Mouse (Mus musculus) heart, embryonic 16.5 days (tissue): ENCODE measurements around the gene Sprr2h. TPM values are rescaled to one million over a fixed set of nuclear protein-coding genes. Genes with fewer than 3 reads are reported as not detected.

ENCODE experiments used
- ATAC-seq: fragments of 200-750 bp; cut with Nextera tagmentation; replicated peaks from 2 replicates; pipeline ENCODE4 v1.8.0; 2017; ENCODE audit warnings: moderate number of reproducible peaks; ENCODE audit not compliant: insufficient read depth, low FRiP score; ENCODE audit errors: extremely low read depth
- H3K27ac ChIP-seq: fragments of 300-500 bp; sonication (generic); 2 replicates; pipeline ENCODE4 v1.5.1; 2014; ENCODE audit warnings: mild to moderate bottlenecking, low read length, control low read depth, moderate library complexity
- H3K27me3 ChIP-seq: fragments of 300-500 bp; sonication (generic); 2 replicates; pipeline ENCODE4 v1.6.1; 2014; ENCODE audit warnings: low read length, mixed read lengths; ENCODE audit not compliant: control insufficient read depth, insufficient read depth
- H3K36me3 ChIP-seq: fragments of 300-500 bp; sonication (generic); 2 replicates; pipeline ENCODE4 v1.6.1; 2014; ENCODE audit not compliant: control insufficient read depth, insufficient read depth
- H3K4me1 ChIP-seq: fragments of 300-500 bp; sonication (generic); 2 replicates; pipeline ENCODE4 v1.6.1; 2014; ENCODE audit warnings: low read length, mixed read lengths; ENCODE audit not compliant: control insufficient read depth, insufficient read depth
- H3K4me2 ChIP-seq: fragments of 300-500 bp; sonication (generic); 2 replicates; pipeline ENCODE4 v1.6.1; 2014; ENCODE audit warnings: low read depth, mild to moderate bottlenecking, control low read depth, low read length
- H3K4me3 ChIP-seq: fragments of 300-500 bp; sonication (generic); 2 replicates; pipeline ENCODE4 v1.5.1; 2014; ENCODE audit warnings: mild to moderate bottlenecking, control low read depth, low read length
- H3K9ac ChIP-seq: fragments of 300-500 bp; sonication (generic); 2 replicates; pipeline ENCODE4 v1.6.1; 2014; ENCODE audit warnings: low read length, control low read depth
- H3K9me3 ChIP-seq: fragments of 300-500 bp; sonication (generic); replicated peaks from 2 replicates; pipeline ENCODE4 v1.6.1; 2016; ENCODE audit warnings: low read length; ENCODE audit not compliant: control insufficient read depth
- WGBS: fragments of 180-500 bp; shearing (Covaris S2); extraction: QIAGEN DNeasy Blood & Tissue Kit; methylation state at CpG from one replicate; pipeline ENCODE4 v1.1.7; 2014; 5-methylcytosine and 5-hydroxymethylcytosine counted together
- polyA plus RNA-seq: library from polyadenylated mRNA; unstranded; fragments of >200 nt; fragmentation: Nextera tagmentation; extraction: Ambion mirVana; gene quantifications from 2 replicates; pipeline ENCODE4 v1.2.1, GENCODE M21; 2015

Gene Sprr2h
- polyA plus RNA-seq: not detected in 2 replicates

DNA sequence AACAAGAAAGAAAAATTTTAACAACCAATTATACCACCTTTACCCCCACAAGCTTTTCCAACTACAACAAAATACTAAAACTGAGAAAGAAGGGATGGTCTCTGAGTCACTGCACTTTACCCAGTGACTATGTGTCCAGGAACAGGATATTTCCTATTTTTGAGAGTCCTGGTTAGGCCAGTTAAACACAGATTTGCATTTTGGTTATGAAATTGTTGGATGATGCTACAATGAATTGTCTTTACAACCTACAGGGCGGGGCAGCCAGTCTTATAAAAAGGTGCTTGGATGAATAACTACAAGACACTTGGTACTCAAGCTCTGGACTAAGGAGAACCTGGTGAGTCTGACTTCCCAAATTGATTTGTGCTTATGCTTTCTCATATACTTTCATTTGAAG lies at the start of gene Sprr2h:
TSS of gene Sprr2h (plus strand) at position 301 of the 400 bp plus-strand sequence.
- Histone ChIP-seq H3K4me3 (no peak within 1 kb of the TSS), H3K4me2 (no peak within 1 kb of the TSS), H3K27me3 (no peaks in the 10 kb centered on the region), H3K9me3 (no peaks in the 10 kb centered on the region), H3K36me3 (no peaks in the 10 kb centered on the region), H3K9ac (no peak within 1 kb of the TSS), H3K27ac (no peak within 1 kb of the TSS), H3K4me1 (no peaks in the 10 kb centered on the region)
- WGBS: 63% methylated on average over 1 of the region's 1 CpGs
- no peak for ATAC-seq

DNA sequence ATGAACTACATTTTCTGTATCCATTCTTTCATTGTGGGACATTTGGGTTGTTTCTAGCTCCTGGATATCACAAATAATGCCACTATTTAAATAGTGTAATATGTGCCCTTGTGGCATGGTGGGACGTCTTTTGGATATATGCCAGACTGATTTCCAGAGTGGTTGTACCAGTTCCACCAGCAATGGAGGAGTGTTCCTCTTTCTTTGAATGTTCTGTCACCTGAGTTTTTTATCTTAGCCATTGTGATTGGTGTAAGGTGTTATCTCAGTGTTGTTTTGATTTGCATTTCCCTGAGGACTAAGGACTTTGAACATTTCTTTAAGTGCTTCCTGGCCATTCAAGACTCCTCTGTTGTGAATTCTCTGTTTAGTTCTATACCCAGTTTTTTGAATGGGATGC lies 49.2 kb upstream of the Sprr2h start:
- 59% methylated on average over 1 of the region's 1 CpGs for WGBS
- H3K27ac ChIP-seq: no peak overlapping the region
- no peaks in the 10 kb centered on the region for H3K27me3 ChIP-seq
- H3K9me3 ChIP-seq: no peaks in the 10 kb centered on the region
- no peaks in the 10 kb centered on the region for H3K4me1 ChIP-seq
- ATAC-seq: no peak
- no peak overlapping the region for H3K4me2 ChIP-seq
- H3K36me3 ChIP-seq: no peaks in the 10 kb centered on the region
- H3K4me3 ChIP-seq: no peak overlapping the region
- no peak overlapping the region for H3K9ac ChIP-seq

DNA sequence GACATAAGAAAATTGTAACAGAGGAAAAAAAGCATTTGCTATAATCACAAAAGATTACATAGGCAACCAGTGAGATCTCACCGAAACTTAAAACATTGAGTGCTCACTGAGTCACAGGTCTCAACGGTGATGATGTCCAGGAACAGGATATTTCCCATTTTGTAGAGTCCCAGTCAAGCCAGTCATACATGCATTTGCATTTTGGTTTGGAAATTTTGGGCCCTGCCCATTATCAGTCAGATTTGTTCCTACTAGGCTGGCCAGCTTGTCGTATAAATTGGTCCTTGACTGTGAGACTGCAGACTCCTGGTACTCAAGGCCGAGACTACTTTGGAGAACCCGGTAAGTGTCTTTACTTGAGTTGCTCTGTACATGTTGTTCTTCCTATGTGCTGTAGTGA lies 46.6 kb upstream of the Sprr2h start, which contains the start of gene Sprr2d:
TSS of gene Sprr2d (plus strand) at position 301 of the 400 bp plus-strand sequence.
- 82% methylated on average over 5 of the region's 5 CpGs for WGBS

DNA sequence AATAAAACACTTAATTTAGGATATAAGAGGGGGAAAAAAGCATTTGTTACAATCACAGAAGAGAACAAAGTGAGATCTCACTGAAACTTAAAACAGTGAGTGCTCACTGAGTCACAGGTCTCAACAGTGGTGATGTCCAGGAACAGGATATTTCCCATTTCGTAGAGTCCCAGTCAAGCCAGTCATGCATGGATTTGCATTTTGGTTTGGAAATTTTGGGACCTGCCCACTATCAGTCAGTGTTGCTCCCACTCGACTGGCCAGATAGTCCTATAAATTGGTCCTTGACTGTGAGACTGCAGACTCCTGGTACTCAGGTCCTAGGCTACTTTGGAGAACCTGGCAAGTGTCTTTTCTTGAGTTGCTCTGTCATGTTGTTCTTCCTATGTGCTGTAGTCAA lies 33.6 kb upstream of the Sprr2h start, which contains the start of gene Sprr2e:
TSS of gene Sprr2e (plus strand) at position 301 of the 400 bp plus-strand sequence.
- 70% methylated on average over 2 of the region's 2 CpGs for WGBS
- Histone ChIP-seq H3K27me3 (no peaks in the 10 kb centered on the region), H3K4me1 (no peaks in the 10 kb centered on the region), H3K36me3 (no peaks in the 10 kb centered on the region), H3K4me2 (no peak within 1 kb of the TSS), H3K4me3 (no peak within 1 kb of the TSS), H3K9me3 (no peaks in the 10 kb centered on the region), H3K9ac (no peak within 1 kb of the TSS), H3K27ac (no peak within 1 kb of the TSS)
- no peak for ATAC-seq

More for the DNA sequence above, 46.6 kb upstream of the Sprr2h start, which contains the start of gene Sprr2d:
- H3K4me1 ChIP-seq: no peaks in the 10 kb centered on the region
- H3K4me3 ChIP-seq: no peak within 1 kb of the TSS
- H3K9me3 ChIP-seq: no peaks in the 10 kb centered on the region
- H3K4me2 ChIP-seq: no peak within 1 kb of the TSS
- ATAC-seq: no peak
- H3K27ac ChIP-seq: no peak within 1 kb of the TSS
- no peak within 1 kb of the TSS for H3K9ac ChIP-seq
- H3K27me3 ChIP-seq: no peaks in the 10 kb centered on the region
- no peaks in the 10 kb centered on the region for H3K36me3 ChIP-seq

DNA sequence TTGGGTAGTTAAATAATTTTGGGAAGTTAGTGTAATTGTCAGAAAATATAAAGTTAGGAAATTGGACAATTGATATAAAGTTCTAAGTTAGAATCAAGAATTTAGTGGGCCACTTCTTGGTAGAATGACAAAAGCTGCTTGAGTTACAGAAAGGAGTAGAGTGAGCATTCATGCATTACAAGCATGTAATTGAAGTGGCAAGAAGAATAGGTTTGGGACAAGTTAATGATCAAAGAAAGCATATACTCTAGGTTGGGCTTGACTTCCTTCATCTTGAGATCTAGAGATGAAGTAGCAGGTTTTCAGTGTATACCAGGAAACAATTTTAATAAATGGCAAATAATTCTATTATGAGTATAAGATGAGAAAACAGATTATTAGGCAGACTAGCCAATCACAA lies 23.9 kb upstream of the Sprr2h start:
- Histone ChIP-seq H3K9me3 (no peaks in the 10 kb centered on the region), H3K4me3 (no peak overlapping the region), H3K9ac (no peak overlapping the region), H3K4me2 (no peak overlapping the region), H3K36me3 (no peaks in the 10 kb centered on the region), H3K27ac (no peak overlapping the region), H3K27me3 (no peaks in the 10 kb centered on the region), H3K4me1 (no peaks in the 10 kb centered on the region)
- no peak for ATAC-seq

DNA sequence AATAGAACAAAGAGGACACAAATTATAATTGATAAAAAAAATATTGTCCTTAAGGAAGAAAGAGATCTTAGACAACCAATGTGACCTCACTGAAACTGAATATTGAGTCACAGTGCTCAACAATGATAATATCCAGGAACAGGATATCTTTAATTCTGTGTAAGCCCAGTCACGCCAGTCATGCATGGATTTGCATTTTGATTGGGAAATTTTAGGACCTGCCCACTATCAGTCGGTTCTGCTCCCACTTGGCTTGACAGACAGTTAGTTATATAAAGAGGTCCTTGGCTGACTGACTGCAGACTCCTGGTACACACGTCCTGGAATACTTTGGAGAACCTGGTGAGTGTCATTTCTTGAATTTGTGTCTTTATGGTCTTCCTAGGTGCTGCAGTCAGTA lies 20.6 kb upstream of the Sprr2h start, which contains the start of gene Sprr2f:
TSS of gene Sprr2f (plus strand) at position 301 of the 400 bp plus-strand sequence.
- Histone ChIP-seq H3K4me1 (no peaks in the 10 kb centered on the region), H3K9ac (no peak within 1 kb of the TSS), H3K9me3 (no peaks in the 10 kb centered on the region), H3K4me3 (no peak within 1 kb of the TSS), H3K36me3 (no peaks in the 10 kb centered on the region), H3K27ac (no peak within 1 kb of the TSS), H3K4me2 (no peak within 1 kb of the TSS), H3K27me3 (no peaks in the 10 kb centered on the region)
- ATAC-seq: no peak
- 48% methylated on average over 3 of the region's 3 CpGs for WGBS

DNA sequence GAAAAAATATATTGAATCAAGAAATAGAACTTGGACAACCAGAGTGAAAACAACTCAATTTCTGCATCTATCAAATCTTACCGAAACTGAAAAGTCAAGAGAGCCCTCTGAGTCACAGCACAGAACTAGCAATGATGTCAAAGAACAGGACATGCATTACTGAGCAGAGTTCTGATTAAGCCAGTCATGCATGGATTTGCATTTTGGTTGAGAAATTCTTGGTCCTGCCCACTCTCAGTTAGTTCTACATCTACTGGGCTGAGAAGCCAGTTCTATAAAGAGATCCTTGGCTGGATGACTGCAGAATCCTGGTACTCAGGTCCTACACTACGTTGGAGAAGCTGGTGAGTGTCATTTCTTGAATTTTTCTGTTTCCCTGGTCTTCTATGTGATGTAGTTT lies 11.9 kb upstream of the Sprr2h start:
- no peaks in the 10 kb centered on the region for H3K9me3 ChIP-seq
- no peak overlapping the region for H3K4me3 ChIP-seq
- no peak overlapping the region for H3K4me2 ChIP-seq
- H3K4me1 ChIP-seq: no peaks in the 10 kb centered on the region
- no peak for ATAC-seq
- no peaks in the 10 kb centered on the region for H3K27me3 ChIP-seq
- H3K27ac ChIP-seq: no peak overlapping the region
- H3K36me3 ChIP-seq: no peaks in the 10 kb centered on the region
- WGBS: 67% methylated on average over 2 of the region's 2 CpGs
- no peak overlapping the region for H3K9ac ChIP-seq

DNA sequence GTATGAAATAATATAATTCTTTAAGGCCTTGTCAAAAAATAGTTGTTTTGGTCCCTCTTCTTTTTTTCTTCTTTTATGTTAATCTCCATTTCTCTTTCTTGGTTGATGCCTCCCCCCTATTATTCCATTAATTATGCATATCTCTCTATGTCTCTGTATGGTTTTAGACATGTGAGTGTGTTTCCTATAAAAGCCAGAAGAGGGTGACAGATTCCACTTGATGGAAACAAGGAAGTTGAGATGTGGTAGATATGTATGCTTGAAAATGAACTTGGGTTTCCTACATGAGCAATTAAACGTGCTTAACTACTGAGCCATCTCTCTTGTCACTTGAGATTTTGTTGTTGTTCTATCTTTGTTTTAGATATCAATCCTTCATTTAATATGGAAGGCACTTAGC lies 8.8 kb downstream of the Sprr2h start:
- Histone ChIP-seq H3K9ac (no peak overlapping the region), H3K4me1 (no peaks in the 10 kb centered on the region), H3K4me2 (no peak overlapping the region), H3K27ac (no peak overlapping the region), H3K9me3 (no peaks in the 10 kb centered on the region), H3K27me3 (no peaks in the 10 kb centered on the region), H3K4me3 (no peak overlapping the region), H3K36me3 (no peaks in the 10 kb centered on the region)
- WGBS: 29% methylated on average over 1 of the region's 1 CpGs
- no peak for ATAC-seq

DNA sequence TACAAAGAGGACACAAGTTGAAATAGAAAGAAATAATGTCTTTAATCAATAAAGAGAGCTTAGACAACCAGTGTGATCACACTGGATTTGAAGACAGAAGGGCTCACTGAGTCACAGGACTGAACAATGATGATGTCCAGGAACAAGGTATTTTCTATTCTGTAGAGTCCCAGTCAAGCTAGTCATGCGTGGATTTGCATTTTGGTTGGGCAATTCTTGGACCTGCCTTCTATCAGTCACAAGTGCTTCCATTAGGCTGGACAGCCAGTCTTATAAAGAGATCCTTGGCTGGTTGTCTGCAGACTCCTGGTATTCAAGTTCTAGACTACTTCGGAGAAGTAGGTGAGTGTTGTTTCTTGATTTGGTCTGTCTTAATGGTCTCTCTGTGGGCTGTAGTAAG lies 22.2 kb downstream of the Sprr2h start, which contains the start of gene Sprr2i:
TSS of gene Sprr2i (plus strand) at position 301 of the 400 bp plus-strand sequence.
- Histone ChIP-seq H3K9me3 (no peaks in the 10 kb centered on the region), H3K36me3 (no peaks in the 10 kb centered on the region), H3K27ac (no peak within 1 kb of the TSS), H3K4me1 (no peaks in the 10 kb centered on the region), H3K9ac (no peak within 1 kb of the TSS), H3K4me3 (no peak within 1 kb of the TSS), H3K4me2 (no peak within 1 kb of the TSS), H3K27me3 (no peaks in the 10 kb centered on the region)
- ATAC-seq: no peak
- 85% methylated on average over 2 of the region's 2 CpGs for WGBS
